Mouse (Mus musculus) hindbrain, embryonic 10.5 days (tissue): ENCODE measurements at regions not wholly inside any gene's neighbourhood (a gene's known extent, or its start where the extent isn't known, plus 50 kb on each side); places are given as distances from the start of the nearest gene placed in this dataset.

ENCODE experiments used
- DNase-seq: peaks from one replicate; pipeline ENCODE4 v3.0.0-alpha.2; 2017; ENCODE audit warnings: low spot score
- H3K27ac ChIP-seq: fragments of 300-500 bp; sonication (generic); 2 replicates; pipeline ENCODE4 v1.5.1; 2016; ENCODE audit warnings: mild to moderate bottlenecking, moderate library complexity
- H3K27me3 ChIP-seq: fragments of 300-500 bp; sonication (generic); 2 replicates; pipeline ENCODE4 v1.6.1; 2016; ENCODE audit warnings: mild to moderate bottlenecking; ENCODE audit not compliant: poor library complexity, insufficient read depth, severe bottlenecking
- H3K36me3 ChIP-seq: fragments of 300-500 bp; sonication (generic); 2 replicates; pipeline ENCODE4 v1.6.1; 2016; ENCODE audit warnings: mild to moderate bottlenecking, moderate library complexity
- H3K4me1 ChIP-seq: fragments of 300-500 bp; sonication (generic); replicated peaks from 2 replicates; pipeline ENCODE4 v1.6.1; 2016; ENCODE audit warnings: mild to moderate bottlenecking
- H3K4me3 ChIP-seq: fragments of 300-500 bp; sonication (generic); 2 replicates; pipeline ENCODE4 v1.5.1; 2016; ENCODE audit warnings: mild to moderate bottlenecking, moderate library complexity
- H3K9me3 ChIP-seq: fragments of 300-500 bp; sonication (generic); 2 replicates; pipeline ENCODE4 v1.6.1; 2016; ENCODE audit warnings: mild to moderate bottlenecking, moderate library complexity
- WGBS: fragments of 180-500 bp; shearing (Covaris S2); methylation state at CpG from one replicate; pipeline ENCODE4 v1.1.7; 2016; 5-methylcytosine and 5-hydroxymethylcytosine counted together

- 85% methylated on average over 2 of the region's 2 CpGs for WGBS
Measured at GRCm38 (mm10) chr10:96338609-96338978, 202.2 kb downstream of the Gm5426 start.

GRCm38 (mm10) chr10:96342476-96342875 is 206.1 kb downstream of the Gm5426 start:
- no peak overlapping the region for H3K27ac ChIP-seq
- no peaks in the 10 kb centered on the region for H3K27me3 ChIP-seq
- H3K4me1 ChIP-seq: peaks cover 3% of the 10 kb centered on the region; the same call in 1 of the 2 replicates
- DNase-seq: no peak
- H3K9me3 ChIP-seq: no peaks in the 10 kb centered on the region
- H3K4me3 ChIP-seq: no peak overlapping the region
- H3K36me3 ChIP-seq: no peaks in the 10 kb centered on the region
- WGBS: 78% methylated on average over 3 of the region's 3 CpGs

More at GRCm38 (mm10) chr10:96338609-96338978, 202.2 kb downstream of the Gm5426 start:
- Histone ChIP-seq H3K27me3 (no peaks in the 10 kb centered on the region), H3K27ac (no peak overlapping the region), H3K9me3 (no peaks in the 10 kb centered on the region), H3K4me3 (no peak overlapping the region), H3K36me3 (no peaks in the 10 kb centered on the region), H3K4me1 (peaks cover 14% of the 10 kb centered on the region; the same call in 1 of the 2 replicates)
- DNase-seq: no peak

- WGBS: 90% methylated on average over 2 of the region's 2 CpGs
- no peak overlapping the region for H3K27ac ChIP-seq
- no peaks in the 10 kb centered on the region for H3K9me3 ChIP-seq
- no peaks in the 10 kb centered on the region for H3K27me3 ChIP-seq
- H3K36me3 ChIP-seq: no peaks in the 10 kb centered on the region
- H3K4me1 ChIP-seq: no peaks in the 10 kb centered on the region
- no peak overlapping the region for H3K4me3 ChIP-seq
- DNase-seq: no peak
Measured at GRCm38 (mm10) chr10:96343666-96344065, 207.3 kb downstream of the Gm5426 start.

- H3K4me1 ChIP-seq: no peaks in the 10 kb centered on the region
- WGBS: 76% methylated on average over 4 of the region's 4 CpGs
- DNase-seq: no peak
- H3K27ac ChIP-seq: no peak overlapping the region
- no peaks in the 10 kb centered on the region for H3K9me3 ChIP-seq
- no peaks in the 10 kb centered on the region for H3K36me3 ChIP-seq
- no peak overlapping the region for H3K4me3 ChIP-seq
- no peaks in the 10 kb centered on the region for H3K27me3 ChIP-seq
Measured at GRCm38 (mm10) chr10:96350692-96351091, 214.3 kb downstream of the Gm5426 start.

- WGBS: 86% methylated on average over 7 of the region's 7 CpGs
- DNase-seq: no peak
- H3K27me3 ChIP-seq: no peaks in the 10 kb centered on the region
- H3K27ac ChIP-seq: no peak overlapping the region
- no peaks in the 10 kb centered on the region for H3K4me1 ChIP-seq
- no peaks in the 10 kb centered on the region for H3K36me3 ChIP-seq
- H3K9me3 ChIP-seq: no peaks in the 10 kb centered on the region
- H3K4me3 ChIP-seq: no peak overlapping the region
Measured at GRCm38 (mm10) chr10:96351320-96351719, 214.9 kb downstream of the Gm5426 start.

DNA sequence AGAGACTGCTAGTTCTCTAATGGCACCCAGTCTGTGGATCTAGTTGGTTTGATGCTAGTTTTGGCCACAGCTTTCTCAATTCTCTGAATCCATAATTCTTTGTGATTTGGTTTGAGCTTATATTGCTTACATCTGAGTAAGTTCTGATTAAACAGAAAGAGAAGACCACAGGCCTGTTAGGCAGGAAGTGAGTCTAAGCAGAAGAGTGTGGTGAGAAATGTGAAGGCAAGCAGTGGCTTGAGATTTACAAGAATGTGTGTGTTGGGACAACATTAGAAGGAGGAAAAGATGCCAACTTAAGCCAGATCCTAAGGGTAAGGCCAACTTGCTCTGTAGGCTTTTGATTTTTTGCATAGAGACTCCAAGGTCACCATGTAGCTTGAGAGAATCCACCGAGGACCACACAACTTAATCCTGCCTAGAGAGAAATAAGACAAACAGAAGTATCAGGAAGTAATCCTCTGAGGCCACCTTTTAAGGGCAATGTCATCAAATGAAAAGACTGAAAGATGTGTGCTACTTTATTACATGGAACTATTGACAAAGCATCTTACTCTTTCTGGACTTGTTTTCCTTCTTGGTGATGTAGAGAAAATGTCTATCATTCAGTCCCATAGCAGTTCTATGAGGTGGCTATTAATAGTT is 220.7 kb downstream of the Gm5426 start:
- H3K4me3 ChIP-seq: no peak overlapping the region
- no peak for DNase-seq
- no peak overlapping the region for H3K27ac ChIP-seq
- H3K27me3 ChIP-seq: no peaks in the 10 kb centered on the region
- H3K36me3 ChIP-seq: no peaks in the 10 kb centered on the region
- H3K9me3 ChIP-seq: no peaks in the 10 kb centered on the region
- no peaks in the 10 kb centered on the region for H3K4me1 ChIP-seq
- 94% methylated on average over 1 of the region's 1 CpGs for WGBS

DNA sequence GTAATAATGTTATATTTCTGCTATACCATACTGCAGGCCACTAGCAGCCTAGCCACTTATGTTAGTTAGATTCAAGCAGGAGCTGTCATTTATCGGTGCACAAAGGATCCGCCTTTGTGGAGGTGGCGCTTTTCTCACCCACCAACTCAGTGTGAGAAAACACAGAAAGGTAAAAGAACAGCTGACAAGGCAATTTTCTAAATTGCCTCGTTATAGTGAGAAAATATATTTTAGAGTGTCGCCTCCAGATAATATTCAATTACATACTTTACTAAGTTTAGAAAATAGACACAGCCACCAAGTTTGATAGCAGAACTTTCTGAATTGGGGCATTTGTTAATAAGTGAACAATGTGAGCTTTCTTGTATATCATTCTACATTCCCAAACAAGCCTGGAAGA is 221.2 kb downstream of the Gm5426 start:
- Histone ChIP-seq H3K4me3 (no peak overlapping the region), H3K4me1 (no peaks in the 10 kb centered on the region), H3K27me3 (no peaks in the 10 kb centered on the region), H3K36me3 (no peaks in the 10 kb centered on the region), H3K9me3 (no peaks in the 10 kb centered on the region), H3K27ac (no peak overlapping the region)
- WGBS: 91% methylated on average over 5 of the region's 5 CpGs
- DNase-seq: no peak

DNA sequence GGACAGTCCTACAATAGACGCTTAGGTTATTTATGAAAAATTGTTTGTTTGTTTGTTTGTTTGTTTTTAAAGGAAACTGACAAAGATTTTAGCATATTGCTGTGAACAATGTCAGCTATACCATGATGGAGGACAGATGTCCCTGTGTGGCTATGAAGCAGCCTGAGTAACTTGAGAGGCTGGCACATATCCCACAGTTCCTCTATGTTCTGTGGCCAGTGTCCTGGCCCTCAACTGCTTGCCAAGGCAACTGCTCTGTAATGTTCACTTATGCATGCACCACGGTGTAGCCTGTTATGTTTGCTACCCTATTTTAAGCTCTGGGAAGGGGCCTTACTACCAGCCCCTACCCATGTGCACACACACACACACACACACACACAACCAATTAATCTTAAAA is 222.6 kb downstream of the Gm5426 start:
- H3K27ac ChIP-seq: no peak overlapping the region
- H3K4me3 ChIP-seq: no peak overlapping the region
- H3K36me3 ChIP-seq: no peaks in the 10 kb centered on the region
- H3K9me3 ChIP-seq: no peaks in the 10 kb centered on the region
- H3K4me1 ChIP-seq: no peaks in the 10 kb centered on the region
- WGBS: 96% methylated on average over 2 of the region's 2 CpGs
- no peak for DNase-seq
- H3K27me3 ChIP-seq: no peaks in the 10 kb centered on the region

GRCm38 (mm10) chr10:96362211-96362610 is 225.8 kb downstream of the Gm5426 start:
- H3K4me1 ChIP-seq: no peaks in the 10 kb centered on the region
- no peak overlapping the region for H3K4me3 ChIP-seq
- H3K36me3 ChIP-seq: no peaks in the 10 kb centered on the region
- H3K9me3 ChIP-seq: no peaks in the 10 kb centered on the region
- H3K27ac ChIP-seq: no peak overlapping the region
- DNase-seq: no peak
- no peaks in the 10 kb centered on the region for H3K27me3 ChIP-seq
- 52% methylated on average over 3 of the region's 3 CpGs for whole genome bisulfite sequencing

GRCm38 (mm10) chr10:96363867-96364266 is 227.5 kb downstream of the Gm5426 start:
- no peaks in the 10 kb centered on the region for H3K36me3 ChIP-seq
- H3K4me3 ChIP-seq: no peak overlapping the region
- H3K27ac ChIP-seq: no peak overlapping the region
- DNase-seq: no peak
- no peaks in the 10 kb centered on the region for H3K27me3 ChIP-seq
- H3K9me3 ChIP-seq: no peaks in the 10 kb centered on the region
- H3K4me1 ChIP-seq: no peaks in the 10 kb centered on the region
- 86% methylated on average over 4 of the region's 4 CpGs for WGBS

DNA sequence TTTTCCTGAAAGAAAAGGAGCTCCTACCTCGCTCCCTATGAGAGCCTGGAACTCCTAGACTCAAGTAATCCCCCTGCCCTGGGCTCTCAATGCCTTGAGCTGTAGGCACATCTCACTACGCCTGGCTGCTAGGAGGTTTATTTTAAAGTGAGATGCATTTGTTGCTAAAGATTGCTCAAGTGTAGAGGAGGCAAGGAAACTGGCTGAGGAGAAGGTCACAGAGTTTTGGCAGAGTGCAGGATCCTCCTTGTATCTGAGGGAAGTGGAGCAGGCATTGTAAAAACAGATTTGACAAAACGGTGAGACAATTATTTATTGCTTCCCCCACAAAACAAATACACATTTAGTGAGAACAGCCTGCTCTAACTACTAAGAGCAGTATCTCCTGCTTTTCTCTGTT is 228.7 kb downstream of the Gm5426 start:
- Histone ChIP-seq H3K27me3 (no peaks in the 10 kb centered on the region), H3K36me3 (no peaks in the 10 kb centered on the region), H3K27ac (no peak overlapping the region), H3K4me3 (no peak overlapping the region), H3K4me1 (no peaks in the 10 kb centered on the region), H3K9me3 (no peaks in the 10 kb centered on the region)
- DNase-seq: no peak
- WGBS: 80% methylated on average over 3 of the region's 3 CpGs

- H3K4me1 ChIP-seq: no peaks in the 10 kb centered on the region
- no peaks in the 10 kb centered on the region for H3K36me3 ChIP-seq
- H3K27me3 ChIP-seq: no peaks in the 10 kb centered on the region
- 86% methylated on average over 2 of the region's 2 CpGs for WGBS
- H3K4me3 ChIP-seq: no peak overlapping the region
- DNase-seq: no peak
- H3K27ac ChIP-seq: no peak overlapping the region
- H3K9me3 ChIP-seq: no peaks in the 10 kb centered on the region
Measured at GRCm38 (mm10) chr10:96366871-96367270, 230.5 kb downstream of the Gm5426 start.

DNA sequence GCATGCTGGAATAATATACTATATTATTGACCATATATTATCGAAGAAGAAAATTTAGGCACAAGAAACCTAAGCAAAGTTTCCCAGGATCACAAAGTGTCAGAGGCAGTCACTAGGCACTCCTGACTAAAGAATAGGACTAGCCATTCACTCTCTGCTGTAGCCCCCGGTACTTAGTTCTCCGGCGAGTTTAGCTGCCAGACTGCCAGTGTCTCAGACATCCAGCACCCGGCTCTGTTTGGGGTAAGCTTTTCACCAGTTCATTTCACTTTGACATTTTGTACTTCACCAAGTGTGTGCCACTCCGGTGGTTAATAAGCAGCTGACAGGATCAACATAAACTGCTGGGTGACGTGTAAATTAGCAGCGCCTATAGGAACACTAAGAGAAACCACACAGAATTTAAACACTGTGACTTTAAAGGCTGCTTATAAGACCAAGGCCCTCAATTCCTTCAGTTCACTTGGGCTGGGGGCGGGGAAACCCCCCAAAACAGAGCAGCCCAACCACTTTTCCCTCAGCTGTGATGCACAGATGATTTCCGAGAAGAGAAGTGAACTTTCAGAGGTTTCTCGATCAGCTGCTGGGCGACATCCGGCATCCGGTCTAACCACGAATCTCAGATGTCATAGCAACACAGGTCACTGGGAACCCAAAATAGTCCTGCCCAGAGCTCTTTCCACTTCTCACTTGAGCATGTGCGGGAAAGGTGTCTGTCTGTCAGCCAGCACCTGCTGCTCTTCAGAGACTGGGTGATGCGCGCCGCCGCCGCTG is 234.3 kb downstream of the Gm5426 start:
- Histone ChIP-seq H3K9me3 (no peaks in the 10 kb centered on the region), H3K4me1 (peaks cover 10% of the 10 kb centered on the region), H3K27ac (no peak overlapping the region), H3K27me3 (no peaks in the 10 kb centered on the region), H3K36me3 (no peaks in the 10 kb centered on the region), H3K4me3 (no peak overlapping the region)
- 83% methylated on average over 21 of the region's 21 CpGs for WGBS
- DNase-seq: no peak
